Mouse (Mus musculus) thymus, postnatal 25 days (tissue): ENCODE data around the gene Sult5a1.

Experiments used
- DNase-seq: peaks from one replicate; pipeline ENCODE4 v3.0.0; 2022

Gene Sult5a1

GRCm38 (mm10) chr8:123100288-123100687, 57.8 kb downstream of the Sult5a1 start:
- DNase-seq: no peak

GRCm38 (mm10) chr8:123097786-123098584, 60.1 kb downstream of the Sult5a1 start:
- DNase-seq: peak; percentile 55

GRCm38 (mm10) chr8:123097216-123097615, 60.9 kb downstream of the Sult5a1 start:
- DNase-seq: no peak
